In genomic region chr5:74172208-74172607, GRCm38 (mm10) we compare ENCODE assay signal across 9 mouse cellular contexts. TPM values are rescaled to one million over a fixed set of nuclear protein-coding genes. Genes with fewer than 3 reads are reported as not detected.
DNase-seq lines count a peak whose midpoint lies in the region; ATAC-seq and TF ChIP-seq lines count a peak whose summit lies in the region.
"Had no signal": no experiment of that assay in that cellular context is flagged by ENCODE, and none has a peak within 500 bp of the region (broad histone marks: within the 10 kb centered on the region; RNA-seq: fewer than 3 reads in every experiment).

No protein-coding gene starts in this region.

- peaks cover 26% of the 10 kb centered on the region for H3K4me1 ChIP-seq in lung, embryonic 14.5 days (ENCODE audit: insufficient read depth)
- H3K4me1 ChIP-seq in lung, adult 2 months (ENCODE audit: control insufficient read depth, insufficient read depth, low read length): peaks cover 2% of the 10 kb centered on the region; the same call in 1 of the 2 replicates
- peaks cover 58% of the 10 kb centered on the region for H3K4me1 ChIP-seq in embryonic facial prominence, embryonic 14.5 days (ENCODE audit: control insufficient read depth, insufficient read depth, low read length)
- H3K4me1 ChIP-seq in stomach, embryonic 15.5 days: peaks cover 18% of the 10 kb centered on the region

- H3K9me3 ChIP-seq in lung, embryonic 14.5 days (ENCODE audit: low read depth, low read length): no peaks in the 10 kb centered on the region
- no peaks in the 10 kb centered on the region for H3K9me3 ChIP-seq in embryonic facial prominence, embryonic 14.5 days (ENCODE audit: control insufficient read depth, low read length)
- no peaks in the 10 kb centered on the region for H3K9me3 ChIP-seq in stomach, embryonic 15.5 days
- H3K9me3 ChIP-seq: liver, embryonic 13.5 days; neural tube, embryonic 15.5 days had no signal

- no peak for TF ChIP-seq CTCF in lung, embryonic 14.5 days (IDR thresholded peaks at IDR 0.05; ENCODE audit: low read depth)
- no peak for TF ChIP-seq CTCF in lung, adult 2 months (IDR thresholded peaks at IDR 0.05; ENCODE audit: insufficient read depth, low read length)

- H3K4me3 ChIP-seq in lung, embryonic 14.5 days (ENCODE audit: low read depth, low read length): no peak overlapping the region
- no peak overlapping the region for H3K4me3 ChIP-seq in lung, adult 2 months (replicated peaks; ENCODE audit: extremely low read depth, low read depth, low read length)
- no peak overlapping the region for H3K4me3 ChIP-seq in embryonic facial prominence, embryonic 14.5 days (ENCODE audit: low read depth, low read length)
- no peak overlapping the region for H3K4me3 ChIP-seq in stomach, embryonic 15.5 days (replicated peaks)
- H3K4me3 ChIP-seq: liver, embryonic 13.5 days; neural tube, embryonic 15.5 days had no signal

- H3K9ac ChIP-seq in lung, embryonic 14.5 days: no peak overlapping the region
- 0 out of 2 replicates have a peak overlapping the region, but pooled peaks have one; percentile 22 for H3K9ac ChIP-seq in embryonic facial prominence, embryonic 14.5 days (ENCODE audit: low read depth, low read length)
- no peak overlapping the region for H3K9ac ChIP-seq in stomach, embryonic 15.5 days
- H3K9ac ChIP-seq: liver, embryonic 13.5 days; neural tube, embryonic 15.5 days had no signal

- H3K36me3 ChIP-seq in lung, embryonic 14.5 days (ENCODE audit: insufficient read depth): no peaks in the 10 kb centered on the region
- no peaks in the 10 kb centered on the region for H3K36me3 ChIP-seq in embryonic facial prominence, embryonic 14.5 days (ENCODE audit: control insufficient read depth, insufficient read depth, low read length)
- no peaks in the 10 kb centered on the region for H3K36me3 ChIP-seq in stomach, embryonic 15.5 days
- H3K36me3 ChIP-seq: liver, embryonic 13.5 days; neural tube, embryonic 15.5 days had no signal

- WGBS in lung, embryonic 14.5 days: 29% methylated on average over 12 of the region's 12 CpGs
- 45% methylated on average over 12 of the region's 12 CpGs for WGBS in lung, adult 2 months
- 10% methylated on average over 12 of the region's 12 CpGs for WGBS in embryonic facial prominence, embryonic 14.5 days
- WGBS in stomach, embryonic 15.5 days: 45% methylated on average over 12 of the region's 12 CpGs

- no peak for TF ChIP-seq POLR2A in lung, adult 2 months (IDR thresholded peaks at IDR 0.05; ENCODE audit: borderline replicate concordance, extremely low read depth, low read depth, low read length)

- peak overlapping the region; percentile 81 for H3K27ac ChIP-seq in lung, embryonic 14.5 days (ENCODE audit: low read depth)
- peak overlapping the region; percentile 71 for H3K27ac ChIP-seq in embryonic facial prominence, embryonic 14.5 days (replicated peaks; ENCODE audit: low read depth, low read length)
- peak overlapping the region; percentile 65 for H3K27ac ChIP-seq in stomach, embryonic 15.5 days
- H3K27ac ChIP-seq: liver, embryonic 13.5 days; neural tube, embryonic 15.5 days had no signal

- H3K27me3 ChIP-seq in lung, embryonic 14.5 days (ENCODE audit: insufficient read depth, low read length): no peaks in the 10 kb centered on the region
- H3K27me3 ChIP-seq in embryonic facial prominence, embryonic 14.5 days (replicated peaks; ENCODE audit: control insufficient read depth, insufficient read depth, low read length): no peaks in the 10 kb centered on the region
- H3K27me3 ChIP-seq in stomach, embryonic 15.5 days (replicated peaks): no peaks in the 10 kb centered on the region
- H3K27me3 ChIP-seq: neural tube, embryonic 15.5 days had no signal

- intact Hi-C loops in heart, postnatal 10 days (cut with DNase I): loop anchor here (5.0 kb wide), 1 partner anchor 80 kb away; no protein-coding TSS in a partner anchor
- intact Hi-C loops in left cerebral cortex, postnatal 14 days (cut with DNase I): no loop called here

- H3K4me2 ChIP-seq in lung, embryonic 14.5 days: peak overlapping the region; percentile 31; the same call in 1 of the 2 replicates
- H3K4me2 ChIP-seq in embryonic facial prominence, embryonic 14.5 days (ENCODE audit: low read depth, low read length): peak overlapping the region; percentile 30; the same call in 1 of the 2 replicates
- no peak overlapping the region for H3K4me2 ChIP-seq in stomach, embryonic 15.5 days
- H3K4me2 ChIP-seq: liver, embryonic 13.5 days; neural tube, embryonic 15.5 days had no signal

- peak; percentile 75 for ATAC-seq in lung, embryonic 14.5 days (ENCODE audit: insufficient read depth)
- peak; percentile 62; the same call in 1 of the 2 replicates for ATAC-seq in embryonic facial prominence, embryonic 14.5 days (ENCODE audit: low read depth)
- ATAC-seq in stomach, embryonic 15.5 days (ENCODE audit: insufficient read depth, low FRiP score, low read depth): peak; percentile 44; the same call in 1 of the 2 replicates

- DNase-seq in lung, embryonic 14.5 days: peak; percentile 86
- no peak for DNase-seq in lung, adult 2 months
- peak; percentile 88 for DNase-seq in embryonic facial prominence, embryonic 14.5 days (ENCODE audit: low spot score)
- peak; percentile 77 to 82 for DNase-seq in heart, postnatal 10 days
- DNase-seq in neural tube, embryonic 10.5 days (ENCODE audit: extremely low spot score, low spot score): no peak
- no peak for DNase-seq in left cerebral cortex, postnatal 14 days (ENCODE audit: low spot score in 2 of 2)
- DNase-seq: liver, embryonic 13.5 days had no signal

RNA-seq across cellular contexts. Expression of gene Rasl11b, which starts 22.9 kb away (rescaled TPM):
- polyA plus RNA-seq in lung, embryonic 14.5 days (2014; fragmentation: Nextera tagmentation; extraction: Ambion mirVana): 90.2 and 93.2 TPM in 2 replicates
- polyA plus RNA-seq in lung, adult 2 months (2012; rRNA removed): 32.3 and 37.9 TPM in 2 replicates
- polyA plus RNA-seq in embryonic facial prominence, embryonic 14.5 days (2014; fragmentation: Nextera tagmentation; extraction: Ambion mirVana): 62.9 and 75.4 TPM in 2 replicates
- 10 to 100 TPM; 46.0 to 59.9 TPM for total RNA-seq in heart, postnatal 10 days (2021)
- 47.9 and 50.3 TPM in 2 replicates for polyA plus RNA-seq in stomach, embryonic 15.5 days (2015; fragmentation: Nextera tagmentation; extraction: Ambion mirVana)
- 100 to 1,000 TPM in 1 of 2 experiments, 10 to 100 TPM in 1; 97.1 to 110 TPM for total RNA-seq in left cerebral cortex, postnatal 14 days (2021)

Comparison
In these comparisons a context has a peak if more than half of its experiments do, and no peak if none do; other contexts are left out.
1. DNase-seq: peak in lung, embryonic 14.5 days (single experiment), embryonic facial prominence, embryonic 14.5 days (single experiment) and heart, postnatal 10 days (2 of 2); none in lung, adult 2 months (single experiment), neural tube, embryonic 10.5 days (single experiment) and left cerebral cortex, postnatal 14 days (0 of 2).
2. Peak in every context shown above with its lines, with median percentiles within 50 percentile points of each other: ATAC-seq and H3K27ac ChIP-seq.